Mouse (Mus musculus): ENCODE results near the gene Tarm1. TPM values are rescaled to one million over a fixed set of nuclear protein-coding genes. Genes with fewer than 3 reads are reported as not detected.

Gene Tarm1
- 1.4 and 2.1 TPM in 2 replicates for total RNA-seq (2017)

- peak; percentile 67 to 77; a peak in 3 of 4 replicates for ATAC-seq (replicated peaks in 1 of 2; ENCODE audit: insufficient read depth in 1 of 2, low FRiP score in 2 of 2, low TSS enrichment in 1 of 2, low read depth in 1 of 2, poor library complexity in 2 of 2, severe bottlenecking in 2 of 2)
Measured at GRCm38 (mm10) chr7:3502439-3502838, at the start of gene Tarm1. Gene Tarm1 (minus strand): TSS chr7:3502624.

- ATAC-seq (replicated peaks in 1 of 2; ENCODE audit: insufficient read depth in 1 of 2, low FRiP score in 2 of 2, low TSS enrichment in 1 of 2, low read depth in 1 of 2, poor library complexity in 2 of 2, severe bottlenecking in 2 of 2) = peak in 1 of 2 experiments; percentile 45; a peak in 1 of 4 replicates
Measured at GRCm38 (mm10) chr7:3505913-3506312, 3.5 kb upstream of the Tarm1 start.

- ATAC-seq (replicated peaks in 1 of 2; ENCODE audit: insufficient read depth in 1 of 2, low FRiP score in 2 of 2, low TSS enrichment in 1 of 2, low read depth in 1 of 2, poor library complexity in 2 of 2, severe bottlenecking in 2 of 2) = no peak
Measured at GRCm38 (mm10) chr7:3500406-3500805, 2.0 kb downstream of the Tarm1 start.

- peak; percentile 90 to 93 for ATAC-seq (replicated peaks in 1 of 2; ENCODE audit: insufficient read depth in 1 of 2, low FRiP score in 2 of 2, low TSS enrichment in 1 of 2, low read depth in 1 of 2, poor library complexity in 2 of 2, severe bottlenecking in 2 of 2)
Measured at GRCm38 (mm10) chr7:3481948-3482608, 20.3 kb downstream of the Tarm1 start.

- ATAC-seq (replicated peaks in 1 of 2; ENCODE audit: insufficient read depth in 1 of 2, low FRiP score in 2 of 2, low TSS enrichment in 1 of 2, low read depth in 1 of 2, poor library complexity in 2 of 2, severe bottlenecking in 2 of 2) = no peak
Measured at GRCm38 (mm10) chr7:3476728-3477127, 25.7 kb downstream of the Tarm1 start.

- no peak for ATAC-seq (replicated peaks in 1 of 2; ENCODE audit: insufficient read depth in 1 of 2, low FRiP score in 2 of 2, low TSS enrichment in 1 of 2, low read depth in 1 of 2, poor library complexity in 2 of 2, severe bottlenecking in 2 of 2)
Measured at GRCm38 (mm10) chr7:3474291-3475080, 27.9 kb downstream of the Tarm1 start.

GRCm38 (mm10) chr7:3472774-3473173 lies 29.6 kb downstream of the Tarm1 start:
- ATAC-seq (replicated peaks in 1 of 2; ENCODE audit: insufficient read depth in 1 of 2, low FRiP score in 2 of 2, low TSS enrichment in 1 of 2, low read depth in 1 of 2, poor library complexity in 2 of 2, severe bottlenecking in 2 of 2) = no peak

GRCm38 (mm10) chr7:3468614-3469013 lies 33.8 kb downstream of the Tarm1 start:
- no peak for ATAC-seq (replicated peaks in 1 of 2; ENCODE audit: insufficient read depth in 1 of 2, low FRiP score in 2 of 2, low TSS enrichment in 1 of 2, low read depth in 1 of 2, poor library complexity in 2 of 2, severe bottlenecking in 2 of 2)

GRCm38 (mm10) chr7:3463306-3463705 lies 39.1 kb downstream of the Tarm1 start:
- no peak for ATAC-seq (replicated peaks in 1 of 2; ENCODE audit: insufficient read depth in 1 of 2, low FRiP score in 2 of 2, low TSS enrichment in 1 of 2, low read depth in 1 of 2, poor library complexity in 2 of 2, severe bottlenecking in 2 of 2)

- ATAC-seq (replicated peaks in 1 of 2; ENCODE audit: insufficient read depth in 1 of 2, low FRiP score in 2 of 2, low TSS enrichment in 1 of 2, low read depth in 1 of 2, poor library complexity in 2 of 2, severe bottlenecking in 2 of 2) = no peak
Measured at GRCm38 (mm10) chr7:3460261-3460660, 42.2 kb downstream of the Tarm1 start.

- no peak for ATAC-seq (replicated peaks in 1 of 2; ENCODE audit: insufficient read depth in 1 of 2, low FRiP score in 2 of 2, low TSS enrichment in 1 of 2, low read depth in 1 of 2, poor library complexity in 2 of 2, severe bottlenecking in 2 of 2)
Measured at GRCm38 (mm10) chr7:3457841-3458217, 44.6 kb downstream of the Tarm1 start.

GRCm38 (mm10) chr7:3457111-3457840 lies 45.1 kb downstream of the Tarm1 start:
- no peak for ATAC-seq (replicated peaks in 1 of 2; ENCODE audit: insufficient read depth in 1 of 2, low FRiP score in 2 of 2, low TSS enrichment in 1 of 2, low read depth in 1 of 2, poor library complexity in 2 of 2, severe bottlenecking in 2 of 2)

- no peak for ATAC-seq (replicated peaks in 1 of 2; ENCODE audit: insufficient read depth in 1 of 2, low FRiP score in 2 of 2, low TSS enrichment in 1 of 2, low read depth in 1 of 2, poor library complexity in 2 of 2, severe bottlenecking in 2 of 2)
Measured at GRCm38 (mm10) chr7:3453486-3454183, 48.8 kb downstream of the Tarm1 start.

GRCm38 (mm10) chr7:3452821-3453485 lies 49.5 kb downstream of the Tarm1 start:
- no peak for ATAC-seq (replicated peaks in 1 of 2; ENCODE audit: insufficient read depth in 1 of 2, low FRiP score in 2 of 2, low TSS enrichment in 1 of 2, low read depth in 1 of 2, poor library complexity in 2 of 2, severe bottlenecking in 2 of 2)

- ATAC-seq (replicated peaks in 1 of 2; ENCODE audit: insufficient read depth in 1 of 2, low FRiP score in 2 of 2, low TSS enrichment in 1 of 2, low read depth in 1 of 2, poor library complexity in 2 of 2, severe bottlenecking in 2 of 2) = no peak
Measured at GRCm38 (mm10) chr7:3451161-3451560, 51.3 kb downstream of the Tarm1 start.

- ATAC-seq (replicated peaks in 1 of 2; ENCODE audit: insufficient read depth in 1 of 2, low FRiP score in 2 of 2, low TSS enrichment in 1 of 2, low read depth in 1 of 2, poor library complexity in 2 of 2, severe bottlenecking in 2 of 2) = no peak
Measured at GRCm38 (mm10) chr7:3450671-3451070, 51.8 kb downstream of the Tarm1 start.

All from hematopoietic stem cell, adult 5-6 weeks (primary cell).